Mouse (Mus musculus) brown adipose tissue, adult 24 weeks (tissue): ENCODE data around the gene Cdh12. TPM values are rescaled to one million over a fixed set of nuclear protein-coding genes. Genes with fewer than 3 reads are reported as not detected.
"Not testable (repeated sequence)": the region's sequence is repeated elsewhere in the genome, so short reads cannot be mapped to it uniquely, and the experiment has no call there.

Experiments used
- H3K27ac ChIP-seq: fragments of 200-500 bp; replicated peaks from 2 replicates; pipeline ENCODE4 v1.5.1; 2012; ENCODE audit warnings: low read depth, mild to moderate bottlenecking, low read length
- H3K4me1 ChIP-seq: fragments of 200-500 bp; 2 replicates; pipeline ENCODE4 v1.6.1; 2012; ENCODE audit warnings: low read length, mixed read lengths; ENCODE audit not compliant: control insufficient read depth, insufficient read depth, insufficient read length
- H3K4me3 ChIP-seq: fragments of 200-500 bp; 2 replicates; pipeline ENCODE4 v1.5.1; 2012; ENCODE audit warnings: low read depth, mild to moderate bottlenecking, low read length, moderate library complexity; ENCODE audit not compliant: insufficient read depth
- polyA plus RNA-seq: library from polyadenylated mRNA; stranded (reverse); fragments of >200 nt; gene quantifications from 2 replicates; pipeline ENCODE4 v1.2.4, GENCODE M21; 2012; ENCODE audit not compliant: missing spikeins, insufficient read depth, insufficient read length

The Cdh12 gene
- polyA plus RNA-seq, 1 experiment, result not detected

DNA sequence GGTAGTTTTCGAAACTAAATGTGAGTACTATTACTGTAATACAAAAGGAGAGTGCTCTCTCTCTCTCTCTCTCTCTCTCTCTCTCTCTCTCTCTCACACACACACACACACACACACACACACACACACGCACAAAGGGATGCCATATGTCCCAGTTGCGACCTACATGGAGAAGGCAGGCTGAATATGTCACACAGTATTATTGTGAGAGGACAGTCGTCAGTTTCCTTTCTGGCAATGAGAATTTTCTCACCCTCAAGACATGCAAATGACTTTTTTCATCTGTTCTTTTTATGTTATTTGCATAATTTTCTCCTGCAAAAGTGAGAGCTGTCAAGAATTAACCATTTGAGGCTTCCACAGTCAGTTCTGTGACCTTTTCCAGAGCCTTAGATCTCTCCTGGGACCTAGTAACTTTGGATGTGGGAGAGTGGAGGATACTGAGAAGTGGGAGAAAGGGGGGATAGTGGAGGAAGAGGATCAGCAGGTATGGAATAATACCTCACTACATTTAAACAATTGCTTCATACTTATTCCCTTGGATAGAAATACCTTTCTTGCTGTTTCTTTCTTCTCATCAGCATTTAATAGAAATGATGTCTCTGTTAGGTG, 660.9 kb downstream of the Cdh12 start:
- Histone ChIP-seq H3K4me1 (no peaks in the 10 kb centered on the region), H3K27ac (no peak overlapping the region), H3K4me3 (no peak overlapping the region)

DNA sequence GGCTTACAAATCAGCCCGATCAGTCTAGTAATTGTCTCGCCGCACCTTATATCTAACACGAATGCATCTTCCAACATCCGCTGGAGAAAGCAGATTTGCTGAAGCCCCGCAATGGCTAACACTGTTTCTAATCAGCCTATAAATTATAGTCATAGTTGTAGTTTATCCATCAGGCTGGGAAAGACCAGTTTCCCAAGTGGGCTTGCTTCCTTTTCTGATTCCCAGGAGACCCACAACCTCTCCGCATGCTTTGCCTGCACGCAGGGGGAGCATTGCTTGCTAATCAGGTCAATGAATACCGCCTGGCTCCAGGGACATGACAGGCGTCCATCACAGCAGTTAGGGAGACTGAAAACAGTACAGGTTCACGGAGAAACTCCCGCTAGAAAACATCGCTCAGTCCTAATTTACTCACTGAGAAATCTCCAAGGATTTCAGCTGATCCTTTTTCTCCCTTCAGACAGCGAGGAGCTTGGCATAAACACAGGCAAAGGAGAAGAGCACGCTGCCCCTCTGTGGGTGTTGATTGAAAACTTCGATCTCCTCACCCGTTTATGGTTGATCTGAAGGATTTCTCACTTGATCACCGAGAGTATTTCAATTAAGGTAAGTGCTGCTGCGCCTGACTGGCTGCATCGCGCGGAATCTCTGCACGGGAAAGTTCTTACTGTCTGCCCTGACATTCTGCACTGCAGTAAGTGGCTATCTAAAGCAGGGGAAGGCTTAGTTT, 662.0 kb downstream of the Cdh12 start:
- Histone ChIP-seq H3K4me3 (no peak overlapping the region), H3K27ac (no peak overlapping the region), H3K4me1 (no peaks in the 10 kb centered on the region)

DNA sequence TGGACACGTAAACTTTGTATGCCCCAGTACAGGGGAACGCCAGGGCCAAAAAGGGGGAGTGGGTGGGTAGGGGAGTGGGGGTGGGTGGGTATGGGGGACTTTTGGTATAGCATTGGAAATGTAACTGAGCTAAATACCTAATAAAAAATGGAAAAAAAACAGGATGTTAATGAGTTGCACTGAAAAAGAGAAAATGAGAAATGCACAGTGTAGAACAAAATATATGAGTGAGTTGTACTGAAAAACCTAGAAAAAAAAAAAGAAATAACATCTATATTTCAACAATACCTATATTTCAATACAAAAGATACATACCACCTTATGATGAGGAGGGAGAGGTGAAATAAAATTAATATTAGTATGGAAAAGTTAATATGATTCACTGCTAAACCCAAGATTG, 665.7 kb downstream of the Cdh12 start:
- H3K4me1 ChIP-seq, H3K4me3 ChIP-seq, H3K27ac ChIP-seq: not testable (repeated sequence)

DNA sequence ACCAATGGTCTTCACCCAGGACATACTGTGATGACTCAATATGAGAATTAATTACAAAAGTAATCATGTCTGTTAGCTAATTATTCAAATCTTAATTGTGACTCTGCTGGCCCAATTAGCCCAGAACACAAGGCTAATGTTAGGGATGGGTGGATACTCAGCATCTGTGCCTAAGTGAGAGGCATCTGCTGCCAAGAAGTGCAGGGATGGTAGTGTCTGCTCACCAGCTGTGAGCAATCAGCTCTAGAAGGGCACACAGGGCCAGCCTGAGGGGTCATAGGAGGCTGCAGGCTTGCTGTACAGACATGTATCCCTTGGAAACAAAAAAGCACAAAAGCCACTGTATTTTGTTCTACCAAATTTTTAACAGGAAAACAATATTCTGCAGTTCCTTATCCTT, 681.6 kb downstream of the Cdh12 start:
- Histone ChIP-seq H3K27ac (no peak overlapping the region), H3K4me3 (no peak overlapping the region), H3K4me1 (no peaks in the 10 kb centered on the region)

DNA sequence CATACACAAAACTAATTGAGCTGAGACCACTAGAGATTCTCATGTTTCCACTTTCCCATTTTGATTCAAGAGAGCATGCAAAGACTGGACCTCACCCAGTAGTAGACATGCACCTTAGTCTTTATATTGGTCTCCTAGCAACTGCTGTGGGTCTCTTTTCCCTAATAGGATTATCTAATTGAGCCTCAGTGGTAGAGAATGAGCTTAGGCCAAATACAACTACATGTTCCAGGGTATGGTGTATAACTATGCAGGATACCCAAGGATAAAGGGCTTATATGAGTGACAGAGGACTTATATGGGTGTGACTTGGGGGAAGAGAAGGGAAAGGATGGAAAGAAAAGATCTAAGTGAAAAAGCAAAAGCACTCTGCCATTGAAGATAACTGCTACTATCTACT, 683.9 kb downstream of the Cdh12 start:
- H3K4me3 ChIP-seq, result no peak overlapping the region
- H3K27ac ChIP-seq, result no peak overlapping the region
- no peaks in the 10 kb centered on the region for H3K4me1 ChIP-seq

DNA sequence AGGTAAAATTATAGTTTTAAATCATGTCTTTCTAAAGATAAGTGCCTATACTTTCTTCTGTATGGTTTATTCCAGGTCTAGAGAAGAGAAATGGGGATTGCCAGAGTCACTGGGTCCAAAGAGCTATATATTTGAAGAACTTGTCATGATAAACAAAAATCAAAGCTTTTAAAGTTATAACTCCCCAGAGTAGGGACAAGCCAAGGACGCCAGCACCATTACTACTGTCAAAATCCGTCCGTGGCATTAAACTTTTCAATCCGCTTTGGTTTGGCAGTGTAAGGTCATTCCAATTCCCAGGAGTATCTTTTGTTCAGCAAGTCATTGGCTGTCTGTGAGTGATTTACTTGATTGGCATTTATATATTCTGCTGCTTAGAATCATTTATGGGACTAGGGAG, 697.8 kb downstream of the Cdh12 start:
- Histone ChIP-seq H3K27ac (no peak overlapping the region), H3K4me1 (no peaks in the 10 kb centered on the region), H3K4me3 (no peak overlapping the region)

DNA sequence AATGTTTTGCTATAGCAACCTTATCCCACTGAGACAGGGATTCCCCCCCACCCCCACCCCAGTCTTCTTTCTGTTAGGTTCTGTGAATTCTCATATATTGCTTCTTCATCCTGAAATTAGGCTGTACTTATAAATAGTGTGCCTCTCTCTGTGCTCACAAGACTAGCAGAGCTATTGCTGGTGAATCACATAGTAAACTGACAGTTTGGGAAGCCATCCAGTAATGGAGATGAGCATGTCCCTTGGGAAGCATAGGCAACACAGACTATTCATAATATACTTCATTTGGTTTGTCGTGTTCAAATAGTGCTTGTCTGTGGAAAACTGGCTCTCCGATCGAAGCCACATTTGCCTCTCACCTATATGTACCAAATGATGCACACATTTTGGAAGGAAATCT, 704.5 kb downstream of the Cdh12 start:
- no peak overlapping the region for H3K27ac ChIP-seq
- H3K4me1 ChIP-seq, result no peaks in the 10 kb centered on the region
- H3K4me3 ChIP-seq, result no peak overlapping the region

DNA sequence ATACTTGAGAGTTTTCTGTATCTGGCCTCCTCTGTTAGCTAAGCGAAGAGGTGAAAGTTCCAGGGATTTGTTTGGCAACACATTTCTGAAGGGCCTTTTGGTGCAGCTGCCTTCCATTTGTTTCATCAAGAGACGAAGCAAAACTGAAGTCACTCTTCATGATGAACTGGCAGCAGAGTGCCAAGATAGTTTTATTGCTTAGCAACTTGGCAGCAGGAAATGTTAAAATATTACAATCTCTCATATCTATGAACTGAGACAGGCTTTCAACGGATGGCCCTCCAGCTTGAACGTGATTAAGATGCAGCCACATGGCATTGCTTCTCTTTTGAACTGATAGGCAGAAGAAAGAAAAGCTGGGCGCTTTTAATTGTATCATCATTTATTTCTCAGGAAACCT, 730.7 kb downstream of the Cdh12 start:
- Histone ChIP-seq H3K4me1 (no peaks in the 10 kb centered on the region), H3K4me3 (no peak overlapping the region)

DNA sequence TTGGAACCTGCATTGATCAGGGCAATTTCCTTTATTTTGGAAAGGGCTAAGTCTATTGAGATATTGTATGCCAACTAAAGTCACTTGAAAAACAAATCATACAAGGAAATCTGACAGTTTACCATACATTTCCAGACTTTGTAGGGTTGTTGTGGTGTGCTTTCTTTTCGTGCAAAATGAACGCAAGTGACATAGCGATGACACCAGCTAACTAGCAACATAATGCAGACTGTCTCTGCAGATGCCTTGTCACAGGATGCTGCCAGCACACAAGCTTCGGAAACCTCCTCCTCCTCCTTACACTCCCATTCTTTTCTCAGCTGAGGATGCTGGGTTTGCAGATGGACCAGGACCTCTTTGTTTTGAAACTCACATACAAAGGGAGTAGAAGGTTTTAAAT, 731.1 kb downstream of the Cdh12 start:
- no peak overlapping the region for H3K4me3 ChIP-seq
- no peak overlapping the region for H3K27ac ChIP-seq
- H3K4me1 ChIP-seq, result no peaks in the 10 kb centered on the region

More for the DNA sequence above, 730.7 kb downstream of the Cdh12 start:
- no peak overlapping the region for H3K27ac ChIP-seq

DNA sequence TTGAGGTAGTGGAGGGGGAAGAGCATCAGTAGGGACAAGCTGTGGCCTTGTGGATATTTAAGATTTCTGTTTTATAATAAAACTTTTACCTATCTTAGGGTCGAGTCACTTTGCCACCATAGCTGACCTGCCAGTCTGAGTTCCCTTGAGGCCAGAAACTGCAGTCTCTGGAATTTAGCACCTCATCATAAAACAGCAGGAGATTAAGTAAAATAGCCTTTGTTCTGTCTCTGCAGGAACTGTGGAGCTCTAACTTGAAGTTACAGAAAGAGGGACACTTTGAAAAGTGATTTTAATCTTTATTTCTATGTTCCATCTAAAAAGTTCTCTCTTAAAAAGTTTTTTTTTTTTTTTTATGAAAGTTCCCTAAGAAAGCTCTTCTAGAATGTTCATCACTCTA, 736.7 kb downstream of the Cdh12 start:
- no peak overlapping the region for H3K4me3 ChIP-seq
- no peak overlapping the region for H3K27ac ChIP-seq
- no peaks in the 10 kb centered on the region for H3K4me1 ChIP-seq

DNA sequence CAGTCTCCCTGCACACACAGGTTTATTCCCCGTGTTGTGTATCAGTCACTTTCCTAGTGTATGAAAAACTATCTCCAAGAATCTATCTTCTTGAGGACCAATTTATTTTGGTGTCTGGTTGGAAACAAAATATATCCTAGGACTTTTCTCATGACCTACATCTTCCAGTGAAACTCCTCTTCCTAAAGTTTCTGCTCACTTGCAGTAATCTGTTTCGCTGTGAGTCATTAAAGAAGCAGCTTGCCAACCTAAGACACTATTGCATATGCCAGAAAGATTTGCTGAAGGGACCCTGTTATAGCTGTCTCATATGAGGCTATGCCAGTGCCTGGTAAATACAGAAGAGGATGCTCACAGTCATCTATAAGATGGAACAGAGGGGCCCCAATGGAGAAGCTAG, 761.0 kb downstream of the Cdh12 start:
- H3K4me1 ChIP-seq, H3K4me3 ChIP-seq, H3K27ac ChIP-seq: not testable (repeated sequence)

DNA sequence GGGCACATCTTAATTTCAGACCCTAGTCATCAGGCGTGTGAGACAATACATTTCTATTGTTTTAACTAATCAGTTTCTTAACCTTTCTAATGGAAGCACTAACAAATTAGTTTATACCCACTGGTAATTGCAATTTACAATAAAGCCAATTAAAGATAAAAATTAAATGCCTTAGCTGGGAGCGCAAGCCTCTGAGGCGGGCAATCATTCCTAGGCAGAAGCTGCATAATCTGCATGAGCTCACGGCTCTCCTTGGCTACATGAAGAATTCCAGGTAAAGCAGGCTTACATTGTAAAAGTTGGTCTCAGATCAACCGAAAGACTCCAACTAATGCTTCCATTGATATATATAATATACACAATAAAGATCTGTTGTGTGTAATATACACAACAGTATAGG, 773.9 kb downstream of the Cdh12 start:
- Histone ChIP-seq H3K4me3 (no peak overlapping the region), H3K27ac (no peak overlapping the region), H3K4me1 (no peaks in the 10 kb centered on the region)

DNA sequence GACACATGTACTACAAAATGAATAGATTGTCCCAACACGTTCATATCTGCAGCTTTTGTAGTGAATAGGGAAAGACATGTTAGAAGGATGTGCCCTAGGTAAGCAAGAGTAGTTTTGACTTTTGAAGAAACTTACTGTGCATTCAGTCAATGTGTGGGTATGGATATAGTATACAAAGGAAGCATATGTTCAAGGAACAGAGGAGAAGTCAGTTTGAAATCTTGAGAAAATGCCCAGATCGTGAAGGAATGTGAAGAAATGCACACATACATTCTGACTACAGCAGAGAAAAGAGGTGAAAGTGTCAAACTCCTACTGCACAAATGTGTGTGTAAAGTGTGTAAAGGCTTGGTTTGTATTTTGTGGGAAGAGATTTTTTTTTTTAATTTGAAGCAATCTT, 812.3 kb downstream of the Cdh12 start:
- Histone ChIP-seq H3K4me1 (no peaks in the 10 kb centered on the region), H3K4me3 (no peak overlapping the region), H3K27ac (no peak overlapping the region)

DNA sequence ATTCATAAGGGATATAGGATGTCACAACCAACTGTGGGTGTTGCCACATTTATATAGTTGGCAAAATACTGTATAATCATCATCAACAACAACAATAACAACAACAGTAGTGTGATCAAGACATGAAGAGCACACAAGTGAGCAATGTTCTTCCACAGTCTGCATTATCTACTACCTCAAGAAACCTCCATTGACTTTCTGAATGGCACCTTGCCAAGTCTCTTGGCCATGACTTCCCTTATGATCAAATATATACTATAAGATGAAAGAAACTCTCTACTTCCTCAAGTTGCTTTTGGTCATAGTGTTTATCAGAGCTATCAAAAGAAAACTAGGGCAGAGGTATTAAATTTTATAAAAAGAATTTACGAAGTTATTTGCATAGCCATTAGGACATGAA, 820.8 kb downstream of the Cdh12 start:
- H3K27ac ChIP-seq, result no peak overlapping the region
- H3K4me1 ChIP-seq, result no peaks in the 10 kb centered on the region
- no peak overlapping the region for H3K4me3 ChIP-seq

DNA sequence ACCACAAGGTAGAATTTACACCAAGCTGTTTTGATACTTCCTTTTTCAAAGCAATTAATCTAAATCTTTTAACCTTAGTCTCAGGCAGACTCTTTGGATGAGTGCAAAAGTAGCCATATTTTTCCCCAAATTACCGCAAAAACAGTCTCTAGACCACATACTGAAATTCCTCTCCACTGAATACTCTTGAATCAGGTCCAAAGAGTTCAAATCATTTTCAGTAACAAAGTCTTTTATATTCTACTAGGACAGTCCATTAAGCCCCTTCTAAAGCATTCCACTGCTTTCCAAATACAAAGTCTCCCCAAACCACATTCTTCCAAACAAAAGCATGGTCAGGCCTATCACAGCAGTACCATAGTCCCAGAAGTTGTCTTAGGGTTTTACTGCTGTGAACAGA, 848.0 kb downstream of the Cdh12 start:
- Histone ChIP-seq H3K4me1 (no peaks in the 10 kb centered on the region), H3K4me3 (no peak overlapping the region), H3K27ac (no peak overlapping the region)

DNA sequence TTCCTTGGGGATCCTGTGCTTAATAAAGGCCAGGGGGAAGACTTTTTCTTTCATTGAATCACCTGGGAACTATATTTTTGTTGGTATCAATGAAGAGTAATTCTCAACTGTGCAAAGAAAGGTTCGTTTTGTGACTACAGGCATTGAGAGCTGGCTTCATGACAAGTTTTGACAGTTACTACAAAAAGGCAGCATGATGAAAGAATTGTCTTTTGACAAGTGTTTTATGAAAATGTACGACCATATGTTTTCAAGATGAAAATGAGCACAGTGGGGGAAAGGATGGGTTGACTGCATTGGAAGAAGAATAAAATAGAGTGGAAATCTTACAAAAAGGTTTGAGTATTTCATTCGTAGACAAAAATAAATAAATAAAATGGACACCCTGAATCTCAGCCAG, 866.4 kb downstream of the Cdh12 start:
- Histone ChIP-seq H3K4me1 (no peaks in the 10 kb centered on the region), H3K27ac (no peak overlapping the region), H3K4me3 (no peak overlapping the region)
